Comparison of ENCODE assay signal across 9 mouse cellular contexts in genomic region chr2:156717320-156718281, GRCm38 (mm10). TPM values are rescaled to one million over a fixed set of nuclear protein-coding genes. Genes with fewer than 3 reads are reported as not detected.
DNase-seq lines count a peak whose midpoint lies in the region; ATAC-seq lines count a peak whose summit lies in the region.
"Had no signal": no experiment of that assay in that cellular context is flagged by ENCODE, and none has a peak within 500 bp of the region (broad histone marks: within the 10 kb centered on the region; RNA-seq: fewer than 3 reads in every experiment).

No protein-coding gene starts in this region.

- 15% methylated on average over 17 of the region's 17 CpGs for WGBS in heart, embryonic 15.5 days
- 10% methylated on average over 17 of the region's 17 CpGs for WGBS in lung, embryonic 15.5 days

- H3K4me1 ChIP-seq in heart, embryonic 15.5 days (replicated peaks): peaks cover 44% of the 10 kb centered on the region
- peaks cover 34% of the 10 kb centered on the region for H3K4me1 ChIP-seq in lung, embryonic 15.5 days

- no peaks in the 10 kb centered on the region for H3K36me3 ChIP-seq in heart, embryonic 15.5 days
- no peaks in the 10 kb centered on the region for H3K36me3 ChIP-seq in lung, embryonic 15.5 days

- H3K9ac ChIP-seq in heart, embryonic 15.5 days: peak overlapping the region; percentile 37; the same call in 1 of the 2 replicates
- 0 out of 2 replicates have a peak overlapping the region, but pooled peaks have one; percentile 4 for H3K9ac ChIP-seq in lung, embryonic 15.5 days

- H3K9me3 ChIP-seq in heart, embryonic 15.5 days (replicated peaks): no peaks in the 10 kb centered on the region
- no peaks in the 10 kb centered on the region for H3K9me3 ChIP-seq in lung, embryonic 15.5 days

- peak; percentile 40 for DNase-seq in adrenal gland, postnatal 14 days
- no peak for DNase-seq in adrenal gland, postnatal 4 days (ENCODE audit: low spot score in 2 of 2)
- peak; percentile 72 for DNase-seq in embryo, embryonic 11 days
- DNase-seq in kidney, postnatal 25 days: peak; percentile 76 to 85
- DNase-seq in right cerebral cortex, adult 18-20 months: peak; percentile 91

- H3K27me3 ChIP-seq in heart, embryonic 15.5 days: no peaks in the 10 kb centered on the region
- H3K27me3 ChIP-seq in lung, embryonic 15.5 days: no peaks in the 10 kb centered on the region

- peak overlapping the region; percentile 62 for H3K4me2 ChIP-seq in heart, embryonic 15.5 days
- H3K4me2 ChIP-seq in lung, embryonic 15.5 days: peak overlapping the region; percentile 48

- ATAC-seq in heart, embryonic 15.5 days (replicated peaks; ENCODE audit: insufficient number of reproducible peaks, insufficient read depth, low FRiP score, low read depth): 0 out of 2 replicates have a peak, but pooled peaks have one; percentile 13
- ATAC-seq in lung, embryonic 15.5 days (ENCODE audit: borderline replicate concordance, extremely low read depth, low FRiP score, low TSS enrichment): peak; percentile 15; the same call in 1 of the 2 replicates
- no peak for ATAC-seq in CD4-positive, CD25-positive, alpha-beta regulatory T cell, adult 4 months

- H3K4me3 ChIP-seq in heart, embryonic 15.5 days: peak overlapping the region; percentile 32
- peak overlapping the region; percentile 11; the same call in 1 of the 2 replicates for H3K4me3 ChIP-seq in lung, embryonic 15.5 days
- H3K4me3 ChIP-seq: erythroblast, embryonic 14.5 days had no signal

- H3K27ac ChIP-seq in heart, embryonic 15.5 days: peak overlapping the region; percentile 91
- peak overlapping the region; percentile 78 for H3K27ac ChIP-seq in lung, embryonic 15.5 days

RNA-seq across cellular contexts. Expression of gene Myl9, which starts 57.6 kb away (rescaled TPM):
- 54.6 and 70.5 TPM in 2 replicates for total RNA-seq in adrenal gland, postnatal 14 days (2021)
- total RNA-seq in adrenal gland, postnatal 4 days (2021): 10 to 100 TPM; 82.3 to 84.4 TPM
- polyA plus RNA-seq in heart, embryonic 15.5 days (2015; fragmentation: Nextera tagmentation; extraction: Ambion mirVana): 1,553 and 1,598 TPM in 2 replicates
- 443 and 454 TPM in 2 replicates for polyA plus RNA-seq in lung, embryonic 15.5 days (2015; fragmentation: Nextera tagmentation; extraction: Ambion mirVana)
- not detected for polyA plus RNA-seq in CD4-positive, CD25-positive, alpha-beta regulatory T cell, adult 4 months (2017; shearing (Covaris generic))

Comparison
In these comparisons a context has a peak if more than half of its experiments do, and no peak if none do; other contexts are left out.
1. DNase-seq: peak in adrenal gland, postnatal 14 days (single experiment), embryo, embryonic 11 days (single experiment), kidney, postnatal 25 days (2 of 2) and right cerebral cortex, adult 18-20 months (single experiment); none in adrenal gland, postnatal 4 days (0 of 2).
2. RNA of gene Myl9, which starts 57.6 kb away (polyA plus RNA-seq): 1,553 to 1,598 TPM in heart, embryonic 15.5 days and 443 to 454 TPM in lung, embryonic 15.5 days; not detected in CD4-positive, CD25-positive, alpha-beta regulatory T cell, adult 4 months; every median in the first group is over 100 times any median in the second.